Mouse (Mus musculus) yolk sac, embryonic 10.5 days (tissue): ENCODE data around the gene Olfr820.
"Not testable (repeated sequence)": the region's sequence is repeated elsewhere in the genome, so short reads cannot be mapped to it uniquely, and the experiment has no call there.

ENCODE experiments used
- DNase-seq: peaks from one replicate; pipeline ENCODE4 v3.0.0-alpha.2; 2017; ENCODE audit warnings: low spot score

Olfr820 gene

DNA sequence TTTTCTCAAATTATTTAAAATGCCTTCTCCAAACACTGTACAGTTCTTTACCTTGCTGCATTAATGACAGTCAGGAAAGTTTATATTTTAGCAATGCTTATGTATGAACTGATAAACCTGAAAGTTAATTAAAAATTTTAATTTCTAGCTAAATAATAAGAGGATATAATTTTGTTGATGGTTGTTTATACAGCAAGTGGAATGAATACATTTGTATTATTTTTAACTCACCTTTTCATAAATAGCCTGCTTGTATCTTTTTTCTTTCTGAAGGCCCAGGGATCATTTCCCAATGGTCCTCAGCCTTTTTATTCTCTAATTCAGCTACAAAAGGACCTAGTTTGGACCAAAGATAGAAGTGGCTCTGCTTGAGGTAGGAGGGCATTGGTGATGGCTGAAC is at the start of gene Olfr820:
TSS of gene Olfr820 (plus strand) at position 301 of the 400 bp plus-strand sequence.
- no peak for DNase-seq

DNA sequence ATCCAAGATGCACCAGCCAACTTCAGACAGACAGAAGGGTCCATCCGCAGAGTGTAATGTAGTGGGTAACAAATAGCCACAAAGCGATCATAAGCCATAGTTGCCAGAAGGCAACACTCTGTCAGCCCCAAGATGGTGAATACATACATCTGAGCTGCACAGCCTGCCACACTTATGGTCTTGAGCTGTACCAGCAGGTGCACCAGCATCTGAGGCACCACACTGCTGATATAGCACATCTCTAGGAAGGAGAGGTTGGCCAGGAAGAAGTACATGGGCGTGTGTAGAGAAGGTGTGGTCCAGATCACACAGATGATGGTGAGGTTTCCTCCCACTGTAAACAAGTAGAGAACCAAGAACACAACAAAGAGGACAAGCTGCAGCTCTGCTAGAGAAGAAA is 46.2 kb upstream of the Olfr820 start:
- not testable (repeated sequence) for DNase-seq

DNA sequence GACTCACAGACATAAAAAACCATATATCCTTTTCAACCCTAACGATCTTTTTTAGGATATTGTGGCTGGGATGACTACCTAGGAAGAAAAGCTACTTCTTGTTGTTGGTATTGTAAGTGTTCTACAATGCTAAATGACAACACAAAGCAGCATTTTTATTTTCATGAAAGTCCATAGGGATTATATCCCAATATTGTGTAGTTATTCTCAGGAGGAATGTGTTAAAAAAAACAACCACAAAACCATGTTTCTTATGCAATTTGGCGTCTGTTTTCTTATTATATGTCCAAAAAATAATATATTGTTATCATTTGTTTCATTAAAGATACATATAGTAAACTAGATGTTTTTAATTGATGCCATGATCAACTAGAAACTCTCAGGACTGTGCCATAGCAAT is 45.3 kb upstream of the Olfr820 start, which contains the start of gene Olfr819:
TSS of gene Olfr819 (minus strand) at position 101 of the 400 bp plus-strand sequence.
- DNase-seq = not testable (repeated sequence)

DNA sequence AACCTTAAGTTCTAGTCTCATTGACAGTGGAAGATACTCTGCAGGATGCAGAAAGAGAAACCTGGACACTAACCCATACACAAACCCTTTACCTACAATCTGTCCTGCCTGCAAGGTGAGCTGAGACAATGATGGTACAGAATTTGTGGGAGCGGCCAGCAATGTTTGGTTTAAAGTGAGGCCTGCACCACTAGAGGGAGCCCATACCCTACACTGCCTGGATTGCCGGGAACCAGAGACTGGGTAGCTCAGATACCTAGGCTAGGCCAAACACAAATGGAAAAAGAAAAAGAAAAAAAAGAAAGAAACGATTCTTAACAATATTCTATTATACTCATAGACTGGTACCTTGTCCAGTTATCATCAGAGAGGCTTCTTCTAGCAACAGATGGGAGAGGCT is 39.4 kb upstream of the Olfr820 start:
- not testable (repeated sequence) for DNase-seq

DNA sequence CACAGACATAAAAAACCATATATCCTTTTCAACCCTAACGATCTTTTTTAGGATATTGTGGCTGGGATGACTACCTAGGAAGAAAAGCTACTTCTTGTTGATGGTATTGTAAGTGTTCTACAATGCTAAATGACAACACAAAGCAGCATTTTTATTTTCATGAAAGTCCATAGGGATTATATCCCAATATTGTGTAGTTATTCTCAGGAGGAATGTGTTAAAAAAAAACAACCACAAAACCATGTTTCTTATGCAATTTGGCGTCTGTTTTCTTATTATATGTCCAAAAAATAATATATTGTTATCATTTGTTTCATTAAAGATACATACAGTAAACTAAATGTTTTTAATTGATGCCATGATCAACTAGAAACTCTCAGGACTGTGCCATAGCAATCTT is 36.4 kb upstream of the Olfr820 start, which contains the start of gene Olfr247:
TSS of gene Olfr247 (minus strand) at position 101 of the 400 bp plus-strand sequence.
- not testable (repeated sequence) for DNase-seq

DNA sequence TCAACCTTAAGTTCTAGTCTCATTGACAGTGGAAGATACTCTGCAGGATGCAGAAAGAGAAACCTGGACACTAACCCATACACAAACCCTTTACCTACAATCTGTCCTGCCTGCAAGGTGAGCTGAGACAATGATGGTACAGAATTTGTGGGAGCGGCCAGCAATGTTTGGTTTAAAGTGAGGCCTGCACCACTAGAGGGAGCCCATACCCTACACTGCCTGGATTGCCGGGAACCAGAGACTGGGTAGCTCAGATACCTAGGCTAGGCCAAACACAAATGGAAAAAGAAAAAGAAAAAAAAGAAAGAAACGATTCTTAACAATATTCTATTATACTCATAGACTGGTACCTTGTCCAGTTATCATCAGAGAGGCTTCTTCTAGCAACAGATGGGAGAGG is 30.6 kb upstream of the Olfr820 start:
- DNase-seq = not testable (repeated sequence)

DNA sequence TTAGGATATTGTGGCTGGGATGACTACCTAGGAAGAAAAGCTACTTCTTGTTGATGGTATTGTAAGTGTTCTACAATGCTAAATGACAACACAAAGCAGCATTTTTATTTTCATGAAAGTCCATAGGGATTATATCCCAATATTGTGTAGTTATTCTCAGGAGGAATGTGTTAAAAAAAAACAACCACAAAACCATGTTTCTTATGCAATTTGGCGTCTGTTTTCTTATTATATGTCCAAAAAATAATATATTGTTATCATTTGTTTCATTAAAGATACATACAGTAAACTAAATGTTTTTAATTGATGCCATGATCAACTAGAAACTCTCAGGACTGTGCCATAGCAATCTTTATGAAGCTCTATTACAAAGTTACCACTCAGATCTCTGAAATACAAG is 27.5 kb upstream of the Olfr820 start, which contains the start of gene Gm10310:
TSS of gene Gm10310 (minus strand) at position 101 of the 400 bp plus-strand sequence.
- DNase-seq = not testable (repeated sequence)

DNA sequence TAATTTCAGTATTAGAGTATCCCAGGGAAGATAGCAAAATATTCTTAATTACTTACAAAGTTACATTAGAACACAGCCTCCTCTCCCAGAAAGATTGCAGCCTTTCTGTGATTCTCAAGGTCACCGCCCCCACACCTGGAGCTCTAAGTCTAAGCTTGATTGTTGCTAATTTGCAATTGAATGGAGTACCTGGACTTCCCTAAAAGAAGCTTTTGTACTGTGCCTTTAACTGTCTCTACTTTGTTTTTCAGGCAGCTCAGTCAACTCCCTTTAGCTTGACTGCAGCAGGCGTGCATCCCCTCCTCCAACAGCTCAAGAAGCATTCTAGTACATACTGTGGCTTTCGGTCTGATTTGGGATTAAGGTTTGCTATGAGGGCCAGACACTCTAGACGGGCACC is 8.3 kb upstream of the Olfr820 start:
- not testable (repeated sequence) for DNase-seq

DNA sequence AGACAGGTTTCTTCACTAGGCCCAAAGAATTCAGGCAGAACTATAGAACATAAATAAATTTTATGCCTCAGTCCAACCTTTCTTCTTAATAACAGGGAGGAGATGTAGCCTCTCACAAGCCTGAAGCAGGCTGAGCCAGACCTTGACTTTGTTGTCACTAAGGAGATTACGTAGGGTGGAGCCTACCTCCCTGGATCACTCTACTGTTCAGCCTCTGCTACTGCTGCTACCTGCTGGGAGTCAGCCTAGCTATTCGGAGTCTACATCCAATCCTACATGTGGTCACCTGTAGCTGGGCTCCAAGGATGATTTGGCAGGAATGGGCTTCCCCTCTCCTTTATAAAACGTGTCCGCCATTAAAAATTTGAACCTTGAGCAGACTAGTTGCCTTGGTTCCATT is 7.1 kb upstream of the Olfr820 start:
- DNase-seq = not testable (repeated sequence)

DNA sequence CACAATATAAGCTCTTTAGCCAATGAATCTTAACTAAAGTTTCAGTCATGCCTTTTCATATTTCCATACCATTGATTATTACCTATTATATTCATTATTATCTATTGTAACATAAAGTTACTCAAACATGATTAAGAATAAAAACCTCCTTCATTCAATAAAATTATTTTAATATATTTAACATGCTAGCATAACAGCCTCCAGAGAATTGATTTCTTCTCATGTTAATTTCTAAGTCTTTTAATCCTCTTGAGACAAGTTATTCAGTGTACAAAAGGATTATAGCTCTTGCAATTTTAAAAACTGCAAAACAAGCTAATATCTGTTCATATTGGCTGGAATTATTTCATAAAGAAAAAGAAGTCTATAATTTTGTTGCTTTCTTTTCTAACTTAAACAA is 17.6 kb downstream of the Olfr820 start, which contains the start of gene Olfr821:
TSS of gene Olfr821 (plus strand) at position 301 of the 400 bp plus-strand sequence.
- DNase-seq = no peak

DNA sequence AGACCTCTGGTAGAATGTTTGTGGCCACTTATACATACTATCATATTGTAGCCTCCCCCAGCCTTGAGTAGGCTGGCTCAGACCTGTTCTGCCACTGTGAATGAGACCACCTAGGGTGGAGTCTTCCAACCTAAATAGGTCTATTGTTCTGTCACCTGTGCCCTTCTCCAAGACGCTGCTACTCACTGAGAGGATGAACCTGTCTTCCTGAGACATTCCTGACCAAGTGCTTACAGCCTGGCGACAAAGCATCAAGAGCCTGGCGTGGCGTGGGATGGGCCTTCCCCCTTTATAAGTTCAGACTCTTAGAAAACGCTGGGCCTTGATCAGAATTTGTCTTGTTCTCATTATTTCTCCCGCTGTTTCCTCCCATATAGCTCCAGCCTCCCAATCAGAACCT is 24.7 kb downstream of the Olfr820 start:
- DNase-seq = no peak
